Mouse (Mus musculus) liver, postnatal 0 days (tissue): ENCODE data around the gene Dlgap4. TPM values are rescaled to one million over a fixed set of nuclear protein-coding genes. Genes with fewer than 3 reads are reported as not detected.

Experiments
- ATAC-seq: fragments of 200-750 bp; cut with Nextera tagmentation; 2 replicates; pipeline ENCODE4 v1.8.0; 2017; ENCODE audit warnings: mild to moderate bottlenecking, moderate library complexity
- DNase-seq: peaks from one replicate; pipeline ENCODE4 v3.0.0-alpha.2; 2016
- H3K27ac ChIP-seq: fragments of 300-500 bp; sonication (generic); 2 replicates; pipeline ENCODE4 v1.5.1; 2014; ENCODE audit warnings: antibody characterized with exemption, moderate library complexity, mild to moderate bottlenecking, low read depth
- H3K27me3 ChIP-seq: fragments of 300-500 bp; sonication (generic); 2 replicates; pipeline ENCODE4 v1.6.1; 2014; ENCODE audit warnings: low read length, control low read depth, mixed read lengths; ENCODE audit not compliant: insufficient read depth
- H3K36me3 ChIP-seq: fragments of 300-500 bp; sonication (generic); replicated peaks from 2 replicates; pipeline ENCODE4 v1.6.1; 2014; ENCODE audit warnings: mild to moderate bottlenecking, control low read depth, low read length, moderate library complexity, mixed read lengths; ENCODE audit not compliant: insufficient read depth
- H3K4me1 ChIP-seq: fragments of 300-500 bp; sonication (generic); 2 replicates; pipeline ENCODE4 v1.6.1; 2014; ENCODE audit warnings: antibody characterized with exemption, mild to moderate bottlenecking, control low read depth; ENCODE audit not compliant: insufficient read depth
- H3K4me2 ChIP-seq: fragments of 300-500 bp; sonication (generic); 2 replicates; pipeline ENCODE4 v1.6.1; 2014; ENCODE audit warnings: low read depth, mild to moderate bottlenecking, low read length, moderate library complexity, mixed read lengths
- H3K4me3 ChIP-seq: fragments of 300-500 bp; sonication (generic); 2 replicates; pipeline ENCODE4 v1.5.1; 2014; ENCODE audit warnings: low read depth, low read length
- H3K9ac ChIP-seq: fragments of 300-500 bp; sonication (generic); replicated peaks from 2 replicates; pipeline ENCODE4 v1.6.1; 2014; ENCODE audit warnings: mild to moderate bottlenecking, moderate library complexity
- H3K9me3 ChIP-seq: fragments of 300-500 bp; sonication (generic); 2 replicates; pipeline ENCODE4 v1.6.1; 2016; ENCODE audit warnings: mild to moderate bottlenecking, control low read depth, low read length, mixed read lengths
- CTCF ChIP-seq: sonication (generic); IDR thresholded peaks from 2 replicates; pipeline ENCODE4 v1.5.1; 2016; ENCODE audit warnings: antibody characterized with exemption, low read depth
- EP300 ChIP-seq: IDR thresholded peaks from 2 replicates; pipeline ENCODE4 v1.6.1; 2016; ENCODE audit warnings: antibody characterized with exemption, low read depth, mild to moderate bottlenecking
- WGBS: fragments of 180-500 bp; shearing (Covaris S2); extraction: QIAGEN DNeasy Blood & Tissue Kit; methylation state at CpG from one replicate; pipeline ENCODE4 v1.1.7; 2014; ENCODE audit not compliant: insufficient replicate concordance; 5-methylcytosine and 5-hydroxymethylcytosine counted together
- polyA plus RNA-seq: library from polyadenylated mRNA; unstranded; fragments of >200 nt; fragmentation: Nextera tagmentation; extraction: Ambion mirVana; gene quantifications from 2 replicates; pipeline ENCODE4 v1.2.1, GENCODE M21; 2015

Gene Dlgap4
- polyA plus RNA-seq, 1 experiment from 2014 or later: 10.7 TPM

DNA sequence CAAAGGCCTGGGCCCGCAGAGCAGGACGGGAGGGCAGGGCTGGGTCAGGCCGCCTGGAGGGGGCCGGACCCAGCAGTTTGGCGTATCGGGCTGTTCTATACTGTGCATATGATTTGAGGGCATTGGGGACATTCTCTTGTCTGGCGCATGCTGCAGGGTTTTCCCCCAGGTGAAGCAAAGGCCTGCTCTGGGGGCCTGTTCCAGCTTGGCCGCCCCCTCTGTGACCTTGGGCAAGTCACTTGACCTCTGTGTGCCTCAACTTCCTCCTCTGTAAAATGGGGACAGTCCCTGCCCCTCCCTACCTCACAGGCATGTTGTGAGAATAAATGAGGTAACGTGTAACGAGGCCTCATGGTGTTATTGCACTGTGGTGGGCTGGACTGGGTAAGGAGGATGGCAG, 150.5 kb downstream of the Dlgap4 start:
- no peaks in the 10 kb centered on the region for H3K4me1 ChIP-seq
- H3K9ac ChIP-seq: no peak overlapping the region
- no peaks in the 10 kb centered on the region; the same call in 1 of the 2 replicates for H3K36me3 ChIP-seq
- H3K27me3 ChIP-seq: no peaks in the 10 kb centered on the region
- no peaks in the 10 kb centered on the region for H3K9me3 ChIP-seq
- H3K4me2 ChIP-seq: no peak overlapping the region
- DNase-seq: no peak
- ATAC-seq: no peak
- H3K27ac ChIP-seq: no peak overlapping the region
- TF ChIP-seq EP300 (no peak), CTCF (no peak)
- H3K4me3 ChIP-seq: no peak overlapping the region
- 92% methylated on average over 10 of the region's 10 CpGs for WGBS

DNA sequence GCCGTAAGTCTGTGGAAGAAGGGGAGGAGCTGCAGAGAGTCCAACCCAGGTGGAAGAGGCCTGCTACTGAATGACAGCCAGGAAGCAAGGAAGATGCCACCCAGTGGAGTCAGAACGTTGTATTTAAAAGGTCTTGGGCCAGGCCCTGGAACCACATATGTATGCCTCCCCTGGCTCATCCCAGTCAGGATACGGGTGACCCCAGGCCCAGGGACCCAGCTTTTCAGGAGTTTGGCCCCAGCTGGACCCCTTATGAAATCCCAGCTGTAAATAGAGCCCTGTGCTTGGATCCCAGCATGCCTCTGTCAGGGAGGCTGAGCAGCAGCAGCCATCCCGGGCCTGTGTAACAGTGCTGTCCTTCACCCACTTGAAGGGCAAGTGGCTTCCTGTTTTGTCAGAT, 151.2 kb downstream of the Dlgap4 start:
- no peak for TF ChIP-seq CTCF
- no peak for TF ChIP-seq EP300
- Histone ChIP-seq H3K9me3 (no peaks in the 10 kb centered on the region), H3K27me3 (no peaks in the 10 kb centered on the region), H3K4me1 (no peaks in the 10 kb centered on the region), H3K4me3 (no peak overlapping the region), H3K4me2 (no peak overlapping the region), H3K9ac (no peak overlapping the region), H3K27ac (no peak overlapping the region), H3K36me3 (no peaks in the 10 kb centered on the region; the same call in 1 of the 2 replicates)
- DNase-seq (no peak), ATAC-seq (no peak)
- 57% methylated on average over 4 of the region's 4 CpGs for WGBS

DNA sequence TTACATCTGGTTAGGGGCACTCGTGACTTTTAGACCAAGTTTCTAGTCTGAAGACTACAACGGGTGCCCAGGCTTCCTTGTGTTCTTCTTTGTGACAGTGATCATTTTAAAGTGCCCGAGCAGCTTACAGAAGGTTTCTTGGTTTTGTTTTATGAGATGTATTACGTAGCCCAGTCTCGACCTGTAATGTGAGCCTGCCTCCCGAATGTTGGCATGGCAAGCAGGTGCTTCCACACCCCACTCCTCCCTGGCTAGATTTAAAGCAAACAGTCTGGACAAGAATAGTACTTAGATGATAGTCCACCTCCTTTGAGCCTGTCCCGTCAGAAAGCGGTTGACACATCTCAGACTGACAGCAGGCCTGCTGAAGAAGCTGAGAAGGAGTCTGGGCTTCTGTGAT, 152.1 kb downstream of the Dlgap4 start:
- DNase-seq: no peak
- Histone ChIP-seq H3K4me3 (no peak overlapping the region), H3K27ac (no peak overlapping the region), H3K4me1 (no peaks in the 10 kb centered on the region), H3K9ac (no peak overlapping the region), H3K27me3 (no peaks in the 10 kb centered on the region), H3K9me3 (no peaks in the 10 kb centered on the region), H3K36me3 (no peaks in the 10 kb centered on the region; the same call in 1 of the 2 replicates), H3K4me2 (no peak overlapping the region)
- ATAC-seq: no peak
- 73% methylated on average over 8 of the region's 8 CpGs for WGBS
- TF ChIP-seq CTCF: no peak
- TF ChIP-seq EP300: no peak

DNA sequence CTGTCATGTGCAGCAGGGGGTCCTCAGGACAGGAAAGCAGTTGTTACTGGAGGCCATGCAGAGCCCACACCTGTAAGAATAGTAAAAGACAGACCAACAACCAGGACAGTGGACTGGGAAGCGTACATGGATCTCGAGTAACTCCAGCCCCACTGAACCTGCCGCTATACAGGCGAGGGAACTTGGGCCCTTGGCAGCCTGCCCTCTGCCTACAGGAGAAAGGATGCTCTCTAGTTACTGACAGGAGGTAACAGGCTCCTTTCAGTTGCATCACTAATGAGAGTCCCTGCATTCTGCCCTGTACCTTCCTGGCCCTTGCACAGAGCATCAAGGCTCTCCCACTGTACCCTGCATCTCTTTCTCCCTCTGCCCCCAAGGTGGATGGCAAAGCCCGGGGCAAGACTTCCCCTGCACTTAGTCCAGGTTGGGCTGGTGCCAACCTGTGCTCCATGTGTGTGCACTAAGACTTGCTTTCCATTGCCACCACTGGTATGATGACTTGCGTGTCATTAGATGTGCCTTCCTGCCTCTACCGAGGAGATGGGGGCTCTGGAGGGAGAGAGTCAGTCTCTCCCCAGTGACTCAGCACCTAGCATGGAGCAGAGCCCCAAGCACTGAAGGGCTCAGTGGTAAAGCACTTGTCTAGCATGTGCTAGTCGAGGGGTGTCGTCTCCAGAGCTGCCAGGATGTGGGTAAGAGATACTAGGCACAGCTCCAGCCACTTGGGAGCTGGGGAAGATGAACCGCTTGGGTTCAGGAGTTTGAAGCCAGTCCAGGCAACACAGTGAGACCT, 152.9 kb downstream of the Dlgap4 start:
- Histone ChIP-seq H3K36me3 (no peaks in the 10 kb centered on the region; the same call in 1 of the 2 replicates), H3K4me2 (no peak overlapping the region), H3K9ac (no peak overlapping the region), H3K9me3 (no peaks in the 10 kb centered on the region), H3K27ac (no peak overlapping the region), H3K4me3 (no peak overlapping the region), H3K27me3 (no peaks in the 10 kb centered on the region), H3K4me1 (no peaks in the 10 kb centered on the region)
- TF ChIP-seq CTCF: no peak
- no peak for TF ChIP-seq EP300
- DNase-seq (no peak), ATAC-seq (peak; percentile 31; the same call in 1 of the 2 replicates)
- 50% methylated on average over 10 of the region's 10 CpGs for WGBS

DNA sequence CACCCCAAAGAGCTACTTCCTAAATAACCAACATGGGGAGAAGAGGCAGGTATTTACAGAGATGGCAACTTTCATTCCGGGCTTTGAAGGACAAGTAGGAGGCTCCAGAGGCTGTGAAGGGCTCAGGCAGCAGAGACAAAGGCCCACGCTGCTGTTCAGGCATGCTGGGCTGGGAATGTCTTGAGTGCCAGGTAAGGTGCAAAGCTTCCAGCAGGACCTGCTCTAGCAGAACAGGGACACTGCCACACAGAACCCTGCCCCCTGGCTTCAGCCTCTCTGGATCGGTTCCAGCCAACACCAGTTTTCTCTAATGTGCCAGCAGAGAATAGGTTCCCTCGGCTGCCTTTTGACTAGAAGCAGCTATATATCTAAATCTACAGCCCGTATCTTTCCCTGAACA, 153.6 kb downstream of the Dlgap4 start:
- H3K27me3 ChIP-seq: no peaks in the 10 kb centered on the region
- no peaks in the 10 kb centered on the region for H3K4me1 ChIP-seq
- WGBS: 67% methylated on average over 5 of the region's 5 CpGs
- H3K27ac ChIP-seq: no peak overlapping the region
- no peak overlapping the region for H3K4me3 ChIP-seq
- TF ChIP-seq CTCF (no peak), EP300 (no peak)
- no peak overlapping the region for H3K4me2 ChIP-seq
- no peak overlapping the region for H3K9ac ChIP-seq
- no peaks in the 10 kb centered on the region for H3K9me3 ChIP-seq
- H3K36me3 ChIP-seq: no peaks in the 10 kb centered on the region; the same call in 1 of the 2 replicates
- DNase-seq (no peak), ATAC-seq (no peak)

DNA sequence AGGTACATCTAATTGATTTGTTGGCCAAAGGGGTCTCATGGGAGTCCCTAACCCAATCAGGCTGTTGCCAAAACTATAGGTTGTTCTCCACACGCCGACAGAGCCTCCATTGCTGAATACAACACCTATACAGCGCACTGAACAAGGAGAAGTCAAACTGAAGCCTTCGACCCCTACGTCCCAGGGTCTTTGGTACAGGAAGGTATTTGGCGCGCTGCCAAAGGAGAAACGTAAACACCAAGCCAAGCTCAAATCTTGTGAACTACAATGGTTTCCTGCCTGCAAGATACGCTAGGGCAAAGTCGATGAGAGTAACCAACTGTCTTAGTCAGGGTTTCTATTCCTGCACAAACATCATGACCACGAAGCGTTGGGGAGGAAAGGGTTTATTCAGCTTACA, 155.8 kb downstream of the Dlgap4 start:
- no peak for TF ChIP-seq CTCF
- TF ChIP-seq EP300: no peak
- H3K9me3 ChIP-seq: no peaks in the 10 kb centered on the region
- WGBS: 54% methylated on average over 12 of the region's 12 CpGs
- H3K36me3 ChIP-seq: no peaks in the 10 kb centered on the region
- H3K4me2 ChIP-seq: no peak overlapping the region
- no peak overlapping the region for H3K27ac ChIP-seq
- H3K9ac ChIP-seq: no peak overlapping the region
- DNase-seq: no peak
- no peak for ATAC-seq
- H3K4me1 ChIP-seq: no peaks in the 10 kb centered on the region
- no peak overlapping the region for H3K4me3 ChIP-seq
- H3K27me3 ChIP-seq: no peaks in the 10 kb centered on the region
